Mouse (Mus musculus): ENCODE results near the gene Sox6.
"Not testable (repeated sequence)": the region's sequence is repeated elsewhere in the genome, so short reads cannot be mapped to it uniquely, and the experiment has no call there.

Gene Sox6

DNA sequence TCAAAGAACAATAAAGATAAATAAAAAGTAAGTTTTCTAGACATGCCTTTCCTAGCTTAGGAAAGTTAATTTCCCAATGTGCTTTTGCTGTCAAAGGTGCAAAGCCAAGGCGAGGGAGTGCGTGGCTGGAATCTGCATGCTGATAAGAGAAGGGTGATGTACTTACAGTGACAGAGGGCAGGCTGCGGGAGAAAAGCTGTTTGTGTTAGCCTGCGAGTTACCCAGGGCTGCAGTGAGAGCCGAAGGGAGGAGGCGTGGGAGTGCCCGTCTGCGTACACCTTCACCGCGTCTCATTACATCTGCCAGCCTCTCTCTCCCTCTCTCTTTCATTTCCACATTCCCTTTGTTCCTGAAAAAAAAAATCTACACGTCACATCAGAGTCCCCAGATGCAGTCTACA, at the start of gene Sox6:
Sox6 (minus strand) TSS at position 286 of the 400 bp plus-strand sequence.
- DNase-seq: peak; percentile 18 to 30

DNA sequence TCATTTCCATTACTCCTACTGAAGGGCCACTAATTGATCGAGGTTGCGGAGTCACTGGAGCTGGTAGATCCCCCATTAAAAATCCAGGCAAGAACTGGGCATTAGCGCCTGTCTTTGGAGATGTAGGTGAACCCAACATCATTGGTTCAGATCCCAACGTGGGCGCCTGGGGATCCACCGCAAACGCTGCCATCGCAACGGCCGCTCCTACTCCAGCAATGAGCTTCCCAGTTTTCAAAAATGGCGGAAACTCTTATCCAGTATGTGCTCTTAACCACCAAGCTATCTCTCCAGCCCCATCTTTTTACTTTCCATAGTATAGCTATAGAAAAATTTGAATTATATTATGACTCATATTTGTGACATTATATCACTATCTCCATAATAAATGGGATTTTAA, 45.8 kb upstream of the Sox6 start, which contains the start of gene Gm4353:
Gm4353 (minus strand) TSS at position 270 of the 400 bp plus-strand sequence.
- not testable (repeated sequence) for DNase-seq

DNA sequence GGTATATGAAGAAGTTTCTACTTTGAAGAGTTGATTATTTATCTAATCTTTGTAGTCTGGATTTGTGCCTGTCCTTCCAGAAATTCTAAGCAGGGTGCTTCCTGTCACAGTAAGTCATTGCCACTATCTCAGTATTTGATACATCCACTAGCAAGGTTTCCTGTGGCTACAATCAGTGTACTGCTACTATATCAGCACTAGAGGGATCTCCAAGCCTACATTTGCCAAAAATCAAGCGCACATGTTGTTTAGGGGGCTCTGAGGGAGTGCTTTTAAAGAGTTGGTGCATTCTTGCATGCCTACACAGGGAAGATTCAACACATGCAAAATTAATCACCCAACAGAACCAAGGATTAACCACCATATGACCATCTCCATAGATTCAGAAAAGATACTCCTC, 22.1 kb upstream of the Sox6 start:
- no peak for DNase-seq

DNA sequence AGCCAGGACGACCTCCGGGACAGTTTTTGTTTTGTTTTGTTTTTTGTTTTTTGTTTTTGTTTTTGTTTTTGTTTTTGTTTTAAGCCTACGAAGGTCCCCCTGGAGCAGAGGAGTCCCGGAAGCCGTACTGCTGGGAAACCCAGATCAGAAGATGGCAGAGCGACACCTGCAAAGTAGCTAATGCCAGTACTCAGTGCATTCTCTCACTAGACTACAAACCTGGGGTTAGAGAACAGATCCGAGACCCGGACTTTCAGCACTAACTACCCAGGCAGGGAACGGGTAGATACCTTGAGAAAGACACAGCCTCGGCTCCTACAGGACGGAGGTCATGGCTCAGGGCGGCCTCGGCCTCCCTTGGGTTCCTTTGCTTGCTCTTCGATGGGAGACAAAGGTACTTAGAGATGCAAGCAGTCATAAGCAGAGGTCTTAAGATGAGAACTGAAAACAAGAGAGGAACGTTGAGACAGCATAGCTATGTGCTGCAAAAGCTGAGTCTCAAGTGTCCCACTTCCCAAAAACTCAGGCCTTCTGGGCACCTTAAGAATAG, 1.9 kb upstream of the Sox6 start:
- DNase-seq: no peak

DNA sequence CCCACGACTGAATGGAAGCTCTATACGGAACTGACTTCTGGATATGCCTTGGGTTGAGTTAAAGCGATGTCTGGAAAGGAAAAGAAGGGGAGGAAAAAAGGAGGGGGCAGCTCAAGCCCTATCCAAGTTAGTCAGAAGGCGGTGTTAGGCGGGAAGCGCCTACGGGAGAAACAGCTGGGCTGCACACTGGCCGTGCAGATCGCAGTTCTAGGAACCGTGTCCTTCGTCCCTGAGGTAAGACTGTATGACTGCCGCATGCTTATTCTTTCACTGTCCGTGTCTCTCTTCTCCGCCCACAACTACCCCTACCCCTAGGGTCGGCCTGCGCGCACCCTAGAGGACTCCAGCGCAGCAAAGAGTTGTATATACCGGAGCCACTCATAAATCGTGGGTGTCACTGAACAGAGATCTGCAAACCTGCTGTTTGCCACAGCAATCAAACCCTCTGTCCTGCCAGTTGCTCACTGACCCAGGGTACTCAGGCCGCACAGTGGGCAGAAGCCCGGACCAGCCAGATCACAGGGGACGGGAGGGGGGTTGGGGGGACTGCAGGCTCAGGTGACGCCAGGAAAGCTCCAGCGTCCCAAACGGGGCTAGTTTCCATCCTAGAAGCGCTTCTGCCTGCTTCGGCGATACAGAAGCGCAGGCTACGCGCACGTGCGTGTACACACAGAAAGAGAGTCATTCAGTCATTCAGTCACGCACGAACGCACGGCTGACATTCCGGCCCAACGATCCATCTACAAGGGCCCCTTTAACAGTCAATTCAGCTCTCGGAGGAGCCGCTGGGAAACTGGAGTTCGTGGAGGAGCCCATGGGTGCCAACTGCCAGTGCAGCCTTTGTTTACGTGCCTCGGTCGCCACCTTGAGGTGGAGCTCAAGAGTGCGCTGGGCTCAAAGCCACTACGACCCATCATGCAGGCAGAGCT, 1.2 kb upstream of the Sox6 start:
- DNase-seq: peak; percentile 76

DNA sequence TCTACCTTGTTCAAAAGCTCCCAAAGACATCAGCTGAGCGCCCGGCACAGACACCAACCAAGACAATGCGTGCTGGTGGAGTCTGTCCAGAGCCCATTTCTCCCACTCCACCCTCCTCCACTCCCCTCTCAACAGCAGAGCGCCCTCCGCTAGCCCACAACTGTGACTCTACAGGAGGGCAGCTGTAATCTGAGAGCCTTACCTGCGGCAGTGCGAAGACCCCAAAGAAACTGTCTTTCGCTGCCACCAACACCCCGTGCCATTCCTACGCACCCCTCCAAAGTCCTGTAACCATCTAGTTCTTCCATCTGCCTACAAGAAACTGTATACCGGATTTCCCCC, 571 bp upstream of the Sox6 start, which contains the start of gene 1110004F10Rik:
1110004F10Rik (plus strand) TSS at position 202 of the 342 bp plus-strand sequence.
- DNase-seq: peak in 1 of 2 experiments; percentile 37

DNA sequence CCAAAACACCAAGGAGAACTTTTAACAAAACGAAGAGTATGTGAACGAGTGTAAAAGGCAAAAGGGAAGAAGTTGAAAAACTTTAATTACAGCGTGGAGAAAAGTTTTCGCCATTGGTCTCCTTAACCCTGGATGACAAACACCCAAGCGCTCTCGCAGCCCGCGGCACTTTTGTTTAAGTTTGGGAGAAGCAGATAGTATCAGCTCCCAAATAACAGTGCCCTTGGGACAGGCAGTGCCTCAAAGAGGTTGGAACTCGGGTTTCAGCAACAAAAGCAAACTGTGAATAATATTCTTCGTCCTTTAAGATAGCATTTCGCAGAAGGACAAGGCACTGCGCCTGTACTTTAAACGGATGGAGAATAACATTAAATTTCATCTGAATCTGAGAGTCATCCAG, 572 bp downstream of the Sox6 start:
- DNase-seq: peak in 1 of 2 experiments; percentile 10

DNA sequence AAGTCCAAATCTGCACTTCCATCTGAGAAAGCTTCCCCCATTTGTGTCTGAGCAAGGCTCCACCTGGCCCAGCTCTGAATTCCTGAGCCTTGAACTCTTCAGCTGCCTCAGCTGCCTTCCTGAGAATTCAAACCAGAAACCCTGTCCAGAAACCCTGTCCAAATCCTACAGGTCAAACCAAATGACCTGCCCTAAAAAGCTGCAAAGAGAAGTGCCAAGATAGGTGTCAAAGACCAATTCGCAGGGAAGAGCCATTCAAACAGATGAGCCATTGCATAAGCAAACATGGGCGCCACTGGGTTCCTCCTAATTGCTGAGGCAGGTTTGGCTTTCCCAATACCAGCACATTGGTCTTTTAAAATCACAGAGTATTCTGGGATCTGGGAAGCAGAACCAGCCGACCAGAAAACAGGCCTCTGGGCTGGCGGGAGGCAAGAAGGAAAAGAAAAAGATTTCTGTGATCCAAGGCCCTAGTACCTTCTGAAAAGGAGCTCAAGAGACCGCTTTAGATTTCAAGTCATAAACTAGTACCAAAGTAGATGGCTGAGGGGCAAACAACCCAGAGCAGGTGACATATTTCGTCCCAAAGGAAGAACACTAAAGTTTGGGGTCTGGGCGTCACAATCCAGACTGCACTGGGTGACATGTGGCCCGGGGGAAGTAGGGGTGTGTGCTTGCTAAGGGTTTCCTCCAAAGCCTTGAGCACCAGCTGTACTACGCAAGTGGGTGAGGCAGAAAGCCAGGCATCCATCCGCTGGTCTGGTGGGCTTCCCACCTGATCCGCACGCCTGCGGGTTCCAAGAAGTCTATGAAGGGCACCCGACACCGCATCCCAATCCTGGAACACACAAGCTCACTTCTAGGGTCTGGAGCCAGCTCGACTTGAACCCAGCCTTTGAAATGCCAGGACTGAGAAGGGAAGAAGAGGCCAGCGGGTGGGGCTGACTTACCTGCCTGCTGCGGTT, 1.7 kb downstream of the Sox6 start:
- DNase-seq: peak; percentile 7 to 10

DNA sequence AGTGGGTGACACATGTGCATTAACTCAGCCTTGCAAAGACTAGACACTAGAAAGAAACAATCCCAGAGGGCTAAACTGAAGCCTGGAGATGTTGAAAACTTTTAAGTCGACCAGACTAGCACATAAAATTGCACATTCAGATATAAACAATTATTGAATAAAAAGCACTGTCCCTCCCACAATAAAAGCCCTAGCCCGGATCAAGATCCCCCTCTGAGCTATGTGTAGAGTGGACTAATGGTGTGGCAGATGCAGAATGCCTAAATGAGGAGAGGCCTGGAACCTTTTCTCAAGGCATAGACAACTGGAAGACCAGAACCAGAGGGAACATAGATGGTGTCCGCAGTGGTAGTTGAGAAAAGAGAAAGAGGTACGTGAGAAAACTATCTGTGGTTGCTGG, 3.1 kb downstream of the Sox6 start:
- DNase-seq: no peak

DNA sequence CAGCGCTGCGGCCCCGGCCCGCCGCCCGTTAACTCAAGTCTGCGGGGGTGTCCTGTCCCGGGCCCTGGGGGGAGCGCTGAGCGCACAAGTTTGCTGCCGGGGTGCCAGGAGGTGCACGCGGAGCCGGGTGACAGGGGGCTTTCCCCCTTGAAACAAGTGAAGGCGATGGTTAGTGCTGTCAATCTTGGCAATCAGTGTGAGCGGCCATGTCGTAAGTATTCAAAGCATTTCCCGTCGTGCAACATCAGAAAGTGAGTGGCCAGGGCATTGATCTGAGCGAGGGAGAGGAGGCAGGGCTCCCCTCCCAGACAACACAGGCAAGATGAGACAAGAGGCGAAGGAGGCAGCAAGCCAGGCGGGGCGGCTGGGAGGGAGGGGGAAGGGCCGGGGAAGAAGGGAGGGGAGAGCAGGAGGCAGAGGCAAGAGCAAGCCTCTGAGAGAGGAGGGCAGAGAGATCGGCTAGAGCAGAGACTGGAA, 4.3 kb downstream of the Sox6 start:
- DNase-seq: peak; percentile 37 to 49

DNA sequence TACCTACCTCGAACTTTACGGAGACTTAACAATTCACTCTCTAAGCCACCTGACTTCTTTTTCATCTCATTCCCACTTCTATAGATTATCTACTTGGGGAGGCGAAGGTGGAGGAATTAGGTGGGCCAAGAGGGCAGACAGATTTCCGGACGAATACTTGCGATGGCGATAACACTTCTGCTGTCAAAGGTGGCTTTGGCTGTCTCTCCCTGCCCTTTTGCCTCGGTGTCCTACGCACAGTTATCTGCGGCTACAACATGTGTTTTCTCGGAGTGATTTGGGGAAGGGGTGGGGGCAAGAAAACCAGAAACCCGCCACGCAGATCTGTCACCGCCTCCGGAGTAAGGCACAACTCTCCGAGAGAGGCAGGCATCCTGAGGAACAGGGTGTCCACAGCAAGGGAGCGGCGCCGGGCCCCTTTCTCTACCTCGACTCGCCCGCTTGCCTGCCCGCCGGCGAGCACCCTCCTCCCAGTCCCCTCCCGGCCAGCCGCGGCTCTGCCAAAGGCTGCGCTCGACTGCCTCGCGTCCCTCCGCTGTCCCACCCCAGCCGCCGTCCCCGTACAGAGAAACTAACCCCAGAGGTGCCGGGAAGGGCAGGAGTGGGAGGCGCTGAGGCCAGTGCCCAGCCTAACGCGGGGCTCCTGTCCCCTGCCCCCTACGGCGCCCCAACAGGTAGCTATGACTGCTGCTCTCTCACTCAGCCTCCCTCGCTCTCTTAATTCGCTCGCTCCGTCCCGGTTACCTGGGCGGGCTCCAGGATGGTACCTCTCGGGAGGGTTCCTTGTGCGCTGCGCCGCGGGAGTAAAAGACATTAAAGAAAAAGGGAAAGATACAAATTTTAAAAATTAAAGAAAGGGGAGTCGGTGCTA, 5.0 kb downstream of the Sox6 start:
- peak; percentile 37 to 47 for DNase-seq

DNA sequence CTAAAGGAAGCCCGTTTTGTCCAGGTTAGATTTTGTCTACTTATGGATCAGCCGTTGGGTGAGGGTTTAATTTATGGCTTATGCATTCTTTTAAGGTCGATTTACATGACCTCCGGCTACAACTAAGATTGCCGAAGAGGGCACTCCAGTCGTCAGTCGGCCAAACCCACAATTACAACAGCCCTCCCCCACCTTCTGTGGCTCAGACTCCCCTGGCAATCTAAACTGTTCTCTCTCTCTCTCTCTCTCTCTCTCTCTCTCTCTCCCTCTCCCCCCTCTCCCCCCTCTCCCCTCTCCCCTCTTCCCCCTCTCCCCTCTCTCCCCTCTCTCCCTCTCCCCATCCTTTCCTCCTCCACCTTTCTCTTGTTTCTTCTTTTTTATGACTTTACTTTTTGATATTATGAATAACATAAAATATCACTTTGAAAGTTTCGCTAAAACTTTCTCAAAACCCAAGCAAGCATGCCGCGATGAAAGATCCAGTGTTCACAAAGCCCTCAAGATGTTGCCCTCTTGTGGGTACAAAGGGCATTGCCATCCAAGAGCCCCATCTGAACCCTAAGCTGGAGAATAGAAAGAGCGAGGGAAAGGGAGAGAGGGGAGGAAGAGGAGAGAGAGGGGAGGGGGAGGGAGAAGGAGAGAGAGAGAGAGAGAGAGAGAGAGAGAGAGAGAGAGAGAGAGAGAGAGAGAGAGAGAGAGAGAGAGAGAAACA, 5.8 kb downstream of the Sox6 start:
- DNase-seq: peak; percentile 59 to 69

DNA sequence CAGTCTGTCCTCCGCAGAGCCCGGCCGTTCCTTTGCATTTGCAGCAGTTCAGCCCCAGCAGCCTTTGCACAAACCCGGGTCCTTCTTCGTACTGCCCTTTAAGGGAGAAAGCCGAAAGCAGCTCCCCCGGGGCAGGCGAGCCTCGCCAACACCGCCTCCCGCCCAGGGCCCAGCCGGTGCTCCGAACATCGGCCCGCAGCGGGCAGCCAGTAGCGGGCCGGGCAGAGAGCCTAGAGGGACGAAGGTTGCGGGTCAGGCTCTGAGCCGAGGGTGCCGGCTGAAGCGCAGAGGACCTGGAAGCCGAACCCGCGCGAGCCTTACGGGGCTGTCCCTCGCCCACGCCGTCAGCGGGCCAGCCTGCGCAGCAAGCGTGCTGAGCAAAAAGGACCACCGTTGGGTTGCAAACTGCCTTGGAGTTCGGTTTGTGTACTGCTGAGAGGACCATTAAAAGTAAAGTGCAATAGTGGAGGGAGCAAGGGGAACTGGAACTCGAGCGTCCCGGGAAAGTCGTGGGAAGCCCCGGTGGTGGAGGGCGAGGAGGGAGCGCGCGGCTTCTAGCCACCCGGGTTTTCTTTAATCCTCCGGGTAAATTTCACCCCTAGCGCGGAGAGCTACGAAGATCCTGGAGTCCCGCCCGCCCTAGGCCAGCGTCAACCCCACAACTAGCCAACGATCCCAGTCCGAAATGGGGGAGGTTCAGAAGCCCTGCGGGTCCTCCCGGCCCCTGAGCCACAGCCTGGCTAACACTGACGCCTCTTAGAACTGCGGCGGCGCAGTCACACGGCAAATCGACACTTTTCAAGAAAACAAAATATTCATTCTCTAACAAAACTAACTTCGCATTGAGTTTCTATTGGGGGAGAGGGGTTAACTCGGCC, 6.6 kb downstream of the Sox6 start:
- DNase-seq: peak; percentile 46 to 53

DNA sequence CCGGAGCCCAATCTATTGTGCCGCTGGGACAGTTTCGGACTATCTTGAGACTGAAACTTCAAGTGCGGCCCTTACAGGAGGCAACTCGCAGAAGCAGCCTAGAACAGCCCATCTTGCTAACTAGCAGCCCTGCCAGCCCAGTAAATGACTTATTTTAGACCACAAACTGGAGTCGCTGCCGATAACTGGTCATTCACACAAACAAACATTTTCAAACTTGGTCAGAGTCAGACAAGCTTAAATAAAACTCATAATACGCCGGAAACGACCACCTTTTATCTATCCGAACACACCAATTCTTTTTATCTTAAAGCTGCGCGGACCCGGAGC, 7.2 kb downstream of the Sox6 start:
- DNase-seq: no peak

DNA sequence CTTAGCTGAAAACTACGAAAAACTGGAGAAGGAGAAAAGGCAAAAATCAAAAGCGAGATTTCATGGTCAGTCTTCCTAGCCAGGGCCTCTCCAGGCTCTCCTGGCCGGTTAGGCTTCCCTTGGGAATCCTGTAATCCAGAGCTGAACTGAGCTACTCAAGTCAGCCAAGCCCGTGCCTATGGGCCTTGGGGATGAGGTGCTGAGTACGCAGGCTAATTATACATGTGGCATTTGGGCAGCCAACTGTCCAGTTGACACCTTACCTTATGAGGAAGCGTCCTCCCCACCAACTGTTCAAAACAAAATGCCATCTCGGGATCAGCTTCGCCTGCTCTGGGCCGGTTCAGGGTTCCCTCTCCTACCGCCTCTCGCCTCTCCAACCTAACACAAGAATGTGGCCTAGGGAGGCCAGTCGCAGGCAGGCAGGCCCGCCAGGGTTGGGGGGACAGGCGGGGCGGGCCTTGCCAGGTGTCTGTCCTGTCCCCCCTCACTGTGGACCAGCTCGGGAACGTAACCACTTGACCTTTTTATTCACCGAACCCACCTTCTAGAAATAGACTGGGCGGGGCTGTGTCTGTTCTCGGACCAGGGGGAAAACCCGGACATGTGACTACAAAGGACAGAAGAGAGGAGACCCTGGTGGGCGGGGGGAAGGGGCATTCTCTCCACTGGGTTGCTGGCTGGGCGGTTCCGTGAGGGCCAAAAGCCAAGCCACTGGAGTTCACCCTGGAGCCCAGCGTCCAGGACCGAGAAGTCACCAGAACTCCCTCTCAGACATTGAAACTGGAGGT, 7.8 kb downstream of the Sox6 start:
- DNase-seq: peak; percentile 11 to 23

DNA sequence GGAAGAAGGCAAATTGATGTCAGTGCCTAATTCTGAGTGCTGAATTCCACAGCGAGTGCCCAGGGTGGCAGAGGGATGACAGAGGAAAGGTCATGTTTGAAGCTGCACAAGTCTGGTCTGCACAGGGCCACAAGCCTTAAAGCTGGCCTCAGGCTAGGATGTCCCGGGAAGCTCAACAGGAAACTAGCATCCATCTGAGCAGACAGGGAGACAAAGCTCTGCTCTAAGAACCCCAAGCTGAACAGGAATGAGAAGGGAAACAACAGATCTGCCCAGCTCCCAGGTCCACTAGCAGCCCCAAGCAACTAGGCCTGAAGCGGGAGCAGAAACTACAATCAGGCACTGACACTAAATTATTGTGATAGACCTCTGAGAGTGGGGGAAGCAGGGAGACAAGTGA, 8.6 kb downstream of the Sox6 start:
- DNase-seq: no peak

DNA sequence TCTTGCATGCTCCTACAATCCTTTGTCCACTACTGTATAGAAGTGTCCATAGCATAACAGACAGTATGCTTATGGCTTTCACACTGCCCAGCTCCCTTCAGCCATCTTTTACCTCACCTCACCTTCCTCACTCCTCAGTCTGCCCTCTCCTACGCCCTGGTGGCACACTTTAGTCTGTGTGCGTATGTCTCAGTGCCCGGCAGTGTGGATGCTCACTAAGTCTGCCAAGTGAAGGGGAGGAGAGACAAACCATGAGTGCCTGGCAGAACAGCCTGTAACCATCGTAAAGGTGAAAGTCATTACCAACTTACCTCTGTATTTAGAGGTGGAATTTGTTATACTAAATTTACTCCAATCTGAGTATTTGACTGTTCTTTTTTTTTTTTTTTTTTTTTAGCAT, 35.9 kb downstream of the Sox6 start:
- no peak for DNase-seq

DNA sequence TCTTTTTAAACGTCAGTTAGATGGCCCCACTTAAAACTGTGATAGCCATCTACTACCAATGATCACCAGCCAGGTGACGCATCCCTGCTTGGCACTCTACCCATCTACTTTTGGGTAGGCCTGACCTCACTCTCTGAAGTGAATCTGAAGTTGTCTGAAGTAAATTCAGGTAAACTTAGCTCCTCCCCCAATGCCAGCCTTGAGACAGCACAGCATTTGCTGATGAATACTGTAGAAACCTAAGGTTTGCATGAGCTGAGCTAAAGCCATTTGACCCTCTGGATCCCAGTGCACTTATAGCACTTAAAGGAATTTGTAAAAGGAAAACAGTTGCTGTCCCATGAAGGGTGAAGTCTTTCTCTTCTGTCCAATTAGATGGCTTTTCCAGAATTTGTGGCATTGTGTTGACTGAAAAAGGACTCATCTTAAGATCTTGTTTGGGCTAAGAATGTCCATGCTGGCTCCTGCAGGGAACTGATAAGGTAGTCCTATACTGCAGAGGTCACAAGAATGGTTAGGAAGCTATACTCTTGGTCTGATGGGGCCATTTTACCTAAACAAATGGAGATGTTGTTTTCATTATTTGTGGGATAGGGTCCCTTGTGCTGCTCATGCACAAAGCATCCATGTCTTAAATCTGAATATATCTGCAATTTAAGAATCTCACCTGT, 50.4 kb downstream of the Sox6 start:
- no peak for DNase-seq

DNA sequence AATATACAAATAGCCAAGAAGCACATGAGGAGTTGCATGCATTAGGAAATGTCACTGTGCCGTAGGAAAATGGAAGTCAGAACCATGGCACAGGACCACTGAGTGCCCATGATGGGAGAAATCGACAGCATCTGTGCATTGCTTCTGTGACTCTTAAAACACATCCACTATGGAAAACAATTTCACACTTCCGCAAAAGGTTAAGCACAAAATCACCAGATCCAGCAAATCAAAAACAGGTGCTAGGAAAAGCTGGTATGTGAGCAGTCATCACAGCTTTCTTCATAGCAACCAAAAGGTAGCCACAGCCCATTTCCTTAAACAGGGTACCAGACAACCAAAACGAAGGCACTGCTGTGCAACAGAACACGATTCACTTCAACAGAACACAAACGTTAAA, 52.9 kb downstream of the Sox6 start:
- DNase-seq: no peak

All from B cell, adult 2 months (primary cell).